Mouse (Mus musculus) kidney, embryonic 15.5 days (tissue): ENCODE measurements around the gene Eipr1. TPM values are rescaled to one million over a fixed set of nuclear protein-coding genes. Genes with fewer than 3 reads are reported as not detected.
"Not testable (repeated sequence)": the region's sequence is repeated elsewhere in the genome, so short reads cannot be mapped to it uniquely, and the experiment has no call there.

ENCODE experiments used
- ATAC-seq: fragments of 200-750 bp; cut with Nextera tagmentation; replicated peaks from 2 replicates; pipeline ENCODE4 v1.8.0; 2017; ENCODE audit warnings: moderate TSS enrichment; ENCODE audit not compliant: low FRiP score
- H3K27ac ChIP-seq: fragments of 300-500 bp; sonication (generic); 2 replicates; pipeline ENCODE4 v1.5.1; 2015; ENCODE audit warnings: mild to moderate bottlenecking, inconsistent platforms
- H3K27me3 ChIP-seq: fragments of 300-500 bp; sonication (generic); 2 replicates; pipeline ENCODE4 v1.6.1; 2015; ENCODE audit warnings: inconsistent platforms
- H3K36me3 ChIP-seq: fragments of 300-500 bp; sonication (generic); 2 replicates; pipeline ENCODE4 v1.6.1; 2015; ENCODE audit warnings: inconsistent platforms
- H3K4me1 ChIP-seq: fragments of 300-500 bp; sonication (generic); 2 replicates; pipeline ENCODE4 v1.6.1; 2015; ENCODE audit warnings: inconsistent platforms
- H3K4me2 ChIP-seq: fragments of 300-500 bp; sonication (generic); 2 replicates; pipeline ENCODE4 v1.6.1; 2015; ENCODE audit warnings: moderate library complexity, mild to moderate bottlenecking, inconsistent platforms
- H3K4me3 ChIP-seq: fragments of 300-500 bp; sonication (generic); replicated peaks from 2 replicates; pipeline ENCODE4 v1.5.1; 2015; ENCODE audit warnings: mild to moderate bottlenecking, inconsistent platforms
- H3K9ac ChIP-seq: fragments of 300-500 bp; sonication (generic); 2 replicates; pipeline ENCODE4 v1.6.1; 2015; ENCODE audit warnings: mild to moderate bottlenecking, inconsistent platforms
- H3K9me3 ChIP-seq: fragments of 300-500 bp; sonication (generic); replicated peaks from 2 replicates; pipeline ENCODE4 v1.6.1; 2016; ENCODE audit warnings: inconsistent platforms
- WGBS: fragments of 180-500 bp; shearing (Covaris S2); methylation state at CpG from one replicate; pipeline ENCODE4 v1.1.7; 2015; ENCODE audit warnings: mixed read lengths; 5-methylcytosine and 5-hydroxymethylcytosine counted together
- polyA plus RNA-seq: library from polyadenylated mRNA; unstranded; fragments of >200 nt; fragmentation: Nextera tagmentation; extraction: Ambion mirVana; gene quantifications from 2 replicates; pipeline ENCODE4 v1.2.1, GENCODE M21; 2015

The Eipr1 gene
- polyA plus RNA-seq, 1 experiment from 2014 or later = 36.6 TPM

- H3K27ac ChIP-seq, H3K27me3 ChIP-seq, H3K9me3 ChIP-seq, H3K4me2 ChIP-seq, H3K4me1 ChIP-seq, ATAC-seq, H3K4me3 ChIP-seq, H3K9ac ChIP-seq: not testable (repeated sequence)
- WGBS = 94% methylated on average over 6 of the region's 6 CpGs
- H3K36me3 ChIP-seq = peaks cover 70% of the 10 kb centered on the region
These were observed 17.9 kb upstream of the Eipr1 start for GRCm38 (mm10) chr12:28733520-28734245.

GRCm38 (mm10) chr12:28734271-28734670, 17.3 kb upstream of the Eipr1 start:
- H3K9me3 ChIP-seq = no peaks in the 10 kb centered on the region
- 100% methylated on average over 1 of the region's 1 CpGs for WGBS
- H3K36me3 ChIP-seq = peaks cover 65% of the 10 kb centered on the region
- H3K4me3 ChIP-seq = no peak overlapping the region
- H3K4me2 ChIP-seq = no peak overlapping the region
- H3K9ac ChIP-seq = no peak overlapping the region
- no peaks in the 10 kb centered on the region for H3K4me1 ChIP-seq
- ATAC-seq = no peak
- H3K27me3 ChIP-seq = no peaks in the 10 kb centered on the region
- no peak overlapping the region for H3K27ac ChIP-seq

GRCm38 (mm10) chr12:28735293-28735692, 16.3 kb upstream of the Eipr1 start:
- no peak overlapping the region for H3K27ac ChIP-seq
- peaks cover 65% of the 10 kb centered on the region for H3K36me3 ChIP-seq
- no peak overlapping the region for H3K4me2 ChIP-seq
- no peaks in the 10 kb centered on the region for H3K9me3 ChIP-seq
- H3K4me3 ChIP-seq = no peak overlapping the region
- no peaks in the 10 kb centered on the region for H3K4me1 ChIP-seq
- H3K27me3 ChIP-seq = no peaks in the 10 kb centered on the region
- no peak for ATAC-seq
- 92% methylated on average over 3 of the region's 3 CpGs for WGBS
- no peak overlapping the region for H3K9ac ChIP-seq

- no peak overlapping the region for H3K27ac ChIP-seq
- no peaks in the 10 kb centered on the region for H3K4me1 ChIP-seq
- H3K4me3 ChIP-seq = no peak overlapping the region
- no peak for ATAC-seq
- H3K9me3 ChIP-seq = no peaks in the 10 kb centered on the region
- H3K4me2 ChIP-seq = no peak overlapping the region
- no peaks in the 10 kb centered on the region for H3K27me3 ChIP-seq
- 83% methylated on average over 3 of the region's 3 CpGs for WGBS
- H3K36me3 ChIP-seq = peaks cover 57% of the 10 kb centered on the region
- H3K9ac ChIP-seq = no peak overlapping the region
These were observed 8.3 kb upstream of the Eipr1 start for GRCm38 (mm10) chr12:28743328-28743727.

GRCm38 (mm10) chr12:28750021-28750633, 1.5 kb upstream of the Eipr1 start, which contains the start of gene Trappc12:
Gene Trappc12, minus strand, starts transcription at chr12:28750472.
- WGBS = under 1% methylated on average over 41 of the region's 41 CpGs
- H3K4me2 ChIP-seq = peak within 1 kb of the TSS; percentile 87
- no peaks in the 10 kb centered on the region for H3K27me3 ChIP-seq
- peaks cover 22% of the 10 kb centered on the region for H3K36me3 ChIP-seq
- no peaks in the 10 kb centered on the region for H3K9me3 ChIP-seq
- ATAC-seq = peak; percentile 93
- peaks cover 32% of the 10 kb centered on the region for H3K4me1 ChIP-seq
- H3K9ac ChIP-seq = peak within 1 kb of the TSS; percentile 71
- peak within 1 kb of the TSS; percentile 59; the same call in 1 of the 2 replicates for H3K27ac ChIP-seq
- H3K4me3 ChIP-seq = peak within 1 kb of the TSS; percentile 79

GRCm38 (mm10) chr12:28750876-28751275, 727 bp upstream of the Eipr1 start:
- Histone ChIP-seq H3K9me3 (no peaks in the 10 kb centered on the region), H3K36me3 (peaks cover 14% of the 10 kb centered on the region), H3K4me1 (peaks cover 35% of the 10 kb centered on the region), H3K4me3 (peak overlapping the region; percentile 70), H3K4me2 (peak overlapping the region; percentile 87), H3K27me3 (no peaks in the 10 kb centered on the region), H3K27ac (peak overlapping the region; percentile 48; the same call in 1 of the 2 replicates), H3K9ac (no peak overlapping the region)
- ATAC-seq = no peak
- WGBS = 95% methylated on average over 5 of the region's 5 CpGs

- no peak for ATAC-seq
- peaks cover 18% of the 10 kb centered on the region for H3K4me1 ChIP-seq
- no peaks in the 10 kb centered on the region for H3K27me3 ChIP-seq
- peak overlapping the region; percentile 46; the same call in 1 of the 2 replicates for H3K27ac ChIP-seq
- no peaks in the 10 kb centered on the region for H3K36me3 ChIP-seq
- no peak overlapping the region for H3K4me3 ChIP-seq
- no peak overlapping the region for H3K9ac ChIP-seq
- no peak overlapping the region for H3K4me2 ChIP-seq
- H3K9me3 ChIP-seq = no peaks in the 10 kb centered on the region
- WGBS = 58% methylated on average over 4 of the region's 4 CpGs
These were observed 4.4 kb downstream of the Eipr1 start for GRCm38 (mm10) chr12:28756019-28756418.

GRCm38 (mm10) chr12:28769953-28770352, 18.4 kb downstream of the Eipr1 start:
- no peak for ATAC-seq
- Histone ChIP-seq H3K9me3 (no peaks in the 10 kb centered on the region), H3K27ac (no peak overlapping the region), H3K4me1 (no peaks in the 10 kb centered on the region), H3K9ac (no peak overlapping the region), H3K27me3 (no peaks in the 10 kb centered on the region), H3K36me3 (peaks cover 13% of the 10 kb centered on the region), H3K4me2 (no peak overlapping the region), H3K4me3 (no peak overlapping the region)
- WGBS = 93% methylated on average over 7 of the region's 7 CpGs

- ATAC-seq = no peak
- no peak overlapping the region for H3K9ac ChIP-seq
- no peak overlapping the region for H3K4me2 ChIP-seq
- no peaks in the 10 kb centered on the region for H3K4me1 ChIP-seq
- H3K4me3 ChIP-seq = no peak overlapping the region
- no peak overlapping the region for H3K27ac ChIP-seq
- H3K9me3 ChIP-seq = no peaks in the 10 kb centered on the region
- H3K27me3 ChIP-seq = no peaks in the 10 kb centered on the region
- no peaks in the 10 kb centered on the region for H3K36me3 ChIP-seq
- 86% methylated on average over 3 of the region's 3 CpGs for WGBS
These were observed 22.2 kb downstream of the Eipr1 start for GRCm38 (mm10) chr12:28773815-28774214.

GRCm38 (mm10) chr12:28775120-28775519, 23.5 kb downstream of the Eipr1 start:
- no peaks in the 10 kb centered on the region for H3K27me3 ChIP-seq
- no peak overlapping the region for H3K4me3 ChIP-seq
- no peak overlapping the region for H3K4me2 ChIP-seq
- WGBS = 31% methylated on average over 8 of the region's 8 CpGs
- no peak overlapping the region for H3K9ac ChIP-seq
- no peaks in the 10 kb centered on the region for H3K4me1 ChIP-seq
- no peaks in the 10 kb centered on the region for H3K9me3 ChIP-seq
- H3K27ac ChIP-seq = no peak overlapping the region
- no peaks in the 10 kb centered on the region for H3K36me3 ChIP-seq
- no peak for ATAC-seq

GRCm38 (mm10) chr12:28775627-28776026, 24.0 kb downstream of the Eipr1 start:
- Histone ChIP-seq H3K4me2 (no peak overlapping the region), H3K27ac (no peak overlapping the region), H3K27me3 (no peaks in the 10 kb centered on the region), H3K4me1 (no peaks in the 10 kb centered on the region), H3K36me3 (no peaks in the 10 kb centered on the region), H3K9ac (no peak overlapping the region), H3K4me3 (no peak overlapping the region), H3K9me3 (no peaks in the 10 kb centered on the region)
- WGBS = 88% methylated on average over 6 of the region's 6 CpGs
- no peak for ATAC-seq

- Histone ChIP-seq H3K27me3 (no peaks in the 10 kb centered on the region), H3K9me3 (no peaks in the 10 kb centered on the region), H3K4me2 (no peak overlapping the region), H3K36me3 (no peaks in the 10 kb centered on the region), H3K4me3 (no peak overlapping the region), H3K9ac (no peak overlapping the region), H3K4me1 (peaks cover 31% of the 10 kb centered on the region), H3K27ac (no peak overlapping the region)
- ATAC-seq = no peak
- WGBS = 78% methylated on average over 7 of the region's 7 CpGs
These were observed 28.6 kb downstream of the Eipr1 start for GRCm38 (mm10) chr12:28780180-28780579.
